Mouse (Mus musculus): Measurements from ENCODE around the gene Gpa33. TPM values are rescaled to one million over a fixed set of nuclear protein-coding genes. Genes with fewer than 3 reads are reported as not detected.

Gene Gpa33
- total and polyA plus RNA-seq, 3 experiments: not detected

DNA sequence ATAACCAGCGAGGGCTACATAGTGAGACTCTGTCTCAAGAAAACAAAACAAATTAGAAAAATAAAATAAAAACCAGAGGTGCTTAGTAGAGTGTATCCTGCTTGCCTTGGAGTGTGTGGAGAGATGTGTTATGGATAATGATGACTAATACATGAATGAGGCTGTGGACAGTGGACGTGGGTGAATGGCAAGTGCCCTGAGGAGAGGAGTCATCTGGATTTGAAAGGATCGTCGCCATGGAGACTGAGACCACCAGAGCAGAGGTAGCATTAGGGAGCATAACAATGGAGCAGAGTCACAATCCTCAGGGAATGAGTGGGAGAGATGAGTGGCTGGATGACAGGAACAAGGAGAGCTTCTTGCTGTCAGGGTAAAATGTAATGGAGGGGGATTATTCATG lies 59.8 kb downstream of the Gpa33 start:
- DNase-seq (ENCODE audit: low read depth, low spot score): no peak
- TF ChIP-seq E2F4 (IDR thresholded peaks at IDR 0.05; ENCODE audit: borderline replicate concordance, low read depth, low read length) (no peak), EP300 (IDR thresholded peaks at IDR 0.05; ENCODE audit: low read depth in 1 of 2, low read length in 2 of 2) (no peak), MXI1 (IDR thresholded peaks at IDR 0.05; ENCODE audit: low read depth, low read length) (no peak)
- Histone ChIP-seq H3K79me2 (ENCODE audit: control insufficient read depth, insufficient read depth, low read length, poor library complexity) (no peaks in the 10 kb centered on the region), H3K4me1 (ENCODE audit: control insufficient read depth in 1 of 2, insufficient read depth in 2 of 2, low read length in 2 of 2) (no peaks in the 10 kb centered on the region), H3K4me3 (ENCODE audit: control insufficient read depth in 1 of 2, insufficient read depth in 1 of 2, low read depth in 2 of 2, low read length in 2 of 2) (no peak overlapping the region), H3K27me3 (ENCODE audit: control insufficient read depth in 1 of 2, insufficient read depth in 2 of 2, low read length in 2 of 2) (no peaks in the 10 kb centered on the region), H3K27ac (ENCODE audit: control insufficient read depth, low read depth, low read length) (no peak overlapping the region), H3K36me3 (ENCODE audit: control insufficient read depth in 1 of 2, insufficient read depth in 2 of 2, low read length in 2 of 2) (no peaks in the 10 kb centered on the region), H3K9me3 (replicated peaks; ENCODE audit: insufficient read depth, low read length) (no peaks in the 10 kb centered on the region), H3K9ac (ENCODE audit: control insufficient read depth, low read depth, low read length, poor library complexity, severe bottlenecking) (no peak overlapping the region)

DNA sequence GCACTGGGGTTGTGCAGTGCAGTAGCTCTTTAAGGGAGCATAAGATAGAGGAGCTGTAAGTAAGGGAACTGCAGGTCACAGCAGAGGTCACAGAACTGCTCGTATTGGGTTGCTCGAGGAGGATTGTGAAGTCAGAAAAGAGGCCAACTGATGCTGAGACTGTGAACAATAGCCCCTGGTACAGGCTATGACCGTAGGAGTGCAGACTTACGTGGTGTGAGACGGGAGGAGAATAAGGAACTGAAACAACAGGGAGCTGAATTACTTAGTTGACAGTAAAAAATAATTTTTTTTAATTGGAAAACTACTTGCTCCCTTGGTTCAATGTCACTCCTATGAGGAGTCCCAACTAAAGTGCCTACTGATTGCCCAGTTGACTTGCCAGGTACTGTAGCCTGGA lies 74.1 kb downstream of the Gpa33 start:
- Histone ChIP-seq H3K4me1 (ENCODE audit: control insufficient read depth in 1 of 2, insufficient read depth in 2 of 2, low read length in 2 of 2) (no peaks in the 10 kb centered on the region), H3K4me3 (ENCODE audit: control insufficient read depth in 1 of 2, insufficient read depth in 1 of 2, low read depth in 2 of 2, low read length in 2 of 2) (no peak overlapping the region), H3K36me3 (ENCODE audit: control insufficient read depth in 1 of 2, insufficient read depth in 2 of 2, low read length in 2 of 2) (no peaks in the 10 kb centered on the region), H3K9me3 (replicated peaks; ENCODE audit: insufficient read depth, low read length) (no peaks in the 10 kb centered on the region), H3K79me2 (ENCODE audit: control insufficient read depth, insufficient read depth, low read length, poor library complexity) (no peaks in the 10 kb centered on the region), H3K27me3 (ENCODE audit: control insufficient read depth in 1 of 2, insufficient read depth in 2 of 2, low read length in 2 of 2) (peaks cover 1 to 2% of the 10 kb centered on the region in 2 experiments; a peak in 2 of 4 replicates), H3K27ac (ENCODE audit: control insufficient read depth, low read depth, low read length) (no peak overlapping the region), H3K9ac (ENCODE audit: control insufficient read depth, low read depth, low read length, poor library complexity, severe bottlenecking) (no peak overlapping the region)
- DNase-seq (ENCODE audit: low read depth, low spot score): no peak
- TF ChIP-seq TBP (IDR thresholded peaks at IDR 0.05; ENCODE audit: low read depth, low read length) (no peak), TCF12 (IDR thresholded peaks at IDR 0.05; ENCODE audit: low read depth, low read length) (no peak), GATA1 (IDR thresholded peaks at IDR 0.05; ENCODE audit: low read depth, low read length) (no peak), ZNF384 (IDR thresholded peaks at IDR 0.05; ENCODE audit: low read depth, low read length) (no peak), MXI1 (IDR thresholded peaks at IDR 0.05; ENCODE audit: low read depth, low read length) (no peak), CTCF (IDR thresholded peaks at IDR 0.05 in 2 of 3, conservative IDR thresholded peaks at IDR 0.05 in 1 of 3; ENCODE audit: control insufficient read depth in 1 of 3, insufficient read depth in 1 of 3, low read depth in 2 of 3, low read length in 3 of 3, poor library complexity in 1 of 3, severe bottlenecking in 1 of 3) (no peak), MYB (IDR thresholded peaks at IDR 0.05; ENCODE audit: low read depth, low read length) (no peak), ZKSCAN1 (IDR thresholded peaks at IDR 0.05; ENCODE audit: low read depth, low read length) (no peak), USF1 (IDR thresholded peaks at IDR 0.05; ENCODE audit: low read depth, low read length) (no peak), ETS1 (IDR thresholded peaks at IDR 0.05; ENCODE audit: low read depth, low read length) (no peak), RAD21 (IDR thresholded peaks at IDR 0.05; ENCODE audit: low read depth, low read length) (no peak), TAL1 (IDR thresholded peaks at IDR 0.05; ENCODE audit: low read length) (no peak), POLR2AphosphoS5 (IDR thresholded peaks at IDR 0.05; ENCODE audit: borderline replicate concordance, low read depth, low read length) (no peak), UBTF (IDR thresholded peaks at IDR 0.05; ENCODE audit: borderline replicate concordance, insufficient read depth, low read depth, low read length) (no peak), SIN3A (IDR thresholded peaks at IDR 0.05; ENCODE audit: low read length) (no peak)

All from MEL (cell line).